Mouse (Mus musculus): ENCODE results near the gene Zbtb20. TPM values are rescaled to one million over a fixed set of nuclear protein-coding genes. Genes with fewer than 3 reads are reported as not detected.

Zbtb20 gene
- total and polyA plus RNA-seq, 3 experiments, result 31.1 to 199 (median 161) TPM

DNA sequence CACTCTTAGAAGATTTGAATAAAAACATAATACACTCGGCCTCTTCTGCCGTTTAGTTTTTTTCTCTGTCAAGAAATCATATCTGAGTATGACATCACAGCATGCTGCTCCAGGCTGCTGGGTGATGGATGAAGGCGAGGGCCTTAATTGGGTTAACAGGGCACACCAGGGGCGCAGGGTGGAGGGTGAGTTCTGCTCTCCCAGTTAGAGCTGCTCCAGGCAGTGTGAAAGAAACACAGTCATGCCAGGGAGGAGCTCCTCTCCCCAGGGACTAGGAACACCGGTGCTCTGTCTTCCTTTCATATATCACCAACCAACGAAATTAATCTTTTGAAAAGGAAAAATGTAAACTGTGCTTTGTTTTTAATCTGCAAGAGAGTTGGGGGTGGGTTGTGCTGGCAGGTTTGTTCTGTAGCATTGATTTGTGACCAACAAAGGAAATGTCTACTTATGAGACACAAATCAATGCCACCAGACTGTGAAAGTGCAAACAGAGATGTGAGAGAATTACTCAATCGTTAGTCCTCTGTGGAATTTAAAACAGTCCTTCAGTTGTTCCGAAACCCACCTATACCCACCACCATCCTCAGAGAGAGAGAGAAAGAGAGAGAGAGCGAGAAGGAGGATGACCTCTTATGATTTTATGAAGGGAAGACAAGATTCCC, 673.9 kb downstream of the Zbtb20 start:
- TF ChIP-seq EP300 (IDR thresholded peaks at IDR 0.05; ENCODE audit: insufficient read depth, low read depth, low read length) (no peak), POLR2A (IDR thresholded peaks at IDR 0.05; ENCODE audit: insufficient read depth, low read depth, low read length) (no peak), CTCF (IDR thresholded peaks at IDR 0.05) (no peak)
- Histone ChIP-seq H3K27me3 (ENCODE audit: control insufficient read depth, insufficient read depth, low read length) (no peaks in the 10 kb centered on the region), H3K79me2 (replicated peaks; ENCODE audit: control insufficient read depth, insufficient read depth, low read length) (no peaks in the 10 kb centered on the region; the same call in 1 of the 2 replicates), H3K27ac (peak overlapping the region; percentile 76), H3K4me3 (no peak overlapping the region), H3K36me3 (ENCODE audit: control insufficient read depth, insufficient read depth, low read length) (peaks cover 44% of the 10 kb centered on the region), H3K9ac (ENCODE audit: low read depth, low read length) (no peak overlapping the region), H3K4me1 (ENCODE audit: control insufficient read depth, insufficient read depth, low read length) (peaks cover 30% of the 10 kb centered on the region)
- DNase-seq, result no peak
- 51% methylated on average over 9 of the region's 9 CpGs for WGBS
- intact Hi-C loops (cut with DNase I), result loop anchor here (10.0 kb wide), 1 partner anchor 255 kb away; no protein-coding TSS in a partner anchor

DNA sequence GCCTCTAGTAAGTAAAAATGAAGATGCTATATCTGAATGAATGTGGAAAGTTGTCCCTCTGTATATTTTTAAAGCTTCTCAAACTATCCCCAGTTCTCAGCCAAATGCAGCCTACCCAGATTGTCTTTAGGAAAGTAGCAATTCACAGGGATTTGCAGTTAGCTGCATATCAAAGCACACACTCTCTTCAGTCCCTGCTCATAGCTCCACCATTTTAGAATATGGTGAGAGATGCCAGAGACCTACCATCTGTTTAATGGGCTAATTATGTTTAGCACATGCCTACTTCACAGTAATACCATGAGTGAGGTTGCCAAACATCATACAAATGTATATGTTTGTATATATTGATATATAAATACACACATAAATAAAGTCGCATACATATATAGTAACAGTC, 676.8 kb downstream of the Zbtb20 start:
- 93% methylated on average over 1 of the region's 1 CpGs for WGBS
- peaks cover 2% of the 10 kb centered on the region for H3K79me2 ChIP-seq (replicated peaks; ENCODE audit: control insufficient read depth, insufficient read depth, low read length)
- no peak overlapping the region for H3K27ac ChIP-seq
- TF ChIP-seq EP300 (IDR thresholded peaks at IDR 0.05; ENCODE audit: insufficient read depth, low read depth, low read length), result no peak
- TF ChIP-seq POLR2A (IDR thresholded peaks at IDR 0.05; ENCODE audit: insufficient read depth, low read depth, low read length), result no peak
- no peak for TF ChIP-seq CTCF (IDR thresholded peaks at IDR 0.05)
- peaks cover 43% of the 10 kb centered on the region for H3K36me3 ChIP-seq (ENCODE audit: control insufficient read depth, insufficient read depth, low read length)
- peaks cover 25% of the 10 kb centered on the region for H3K4me1 ChIP-seq (ENCODE audit: control insufficient read depth, insufficient read depth, low read length)
- no peak overlapping the region for H3K4me3 ChIP-seq
- H3K27me3 ChIP-seq (ENCODE audit: control insufficient read depth, insufficient read depth, low read length), result no peaks in the 10 kb centered on the region
- no peak overlapping the region for H3K9ac ChIP-seq (ENCODE audit: low read depth, low read length)
- intact Hi-C loops (cut with DNase I), result no loop called here
- no peak for DNase-seq

DNA sequence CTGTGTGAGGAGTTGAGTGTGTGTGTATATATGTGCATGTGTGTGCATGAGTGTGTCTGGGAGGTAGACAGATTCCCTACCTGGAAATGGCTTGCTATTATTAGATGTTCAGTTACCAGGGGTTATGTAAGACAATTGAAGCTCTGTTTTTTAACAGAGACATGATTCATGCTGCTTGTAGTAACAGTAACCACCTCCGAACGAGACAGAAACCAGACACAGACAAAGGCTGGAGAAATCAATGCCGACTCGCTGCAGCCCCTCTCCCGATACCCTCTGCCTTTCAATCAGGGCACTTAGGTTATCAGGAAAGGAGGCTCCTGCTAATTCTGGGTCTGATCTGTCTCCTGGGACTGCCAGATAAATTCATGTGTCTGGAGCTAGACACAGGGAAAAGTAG, 681.7 kb downstream of the Zbtb20 start:
- H3K27ac ChIP-seq, result peak overlapping the region; percentile 68
- DNase-seq, result no peak

DNA sequence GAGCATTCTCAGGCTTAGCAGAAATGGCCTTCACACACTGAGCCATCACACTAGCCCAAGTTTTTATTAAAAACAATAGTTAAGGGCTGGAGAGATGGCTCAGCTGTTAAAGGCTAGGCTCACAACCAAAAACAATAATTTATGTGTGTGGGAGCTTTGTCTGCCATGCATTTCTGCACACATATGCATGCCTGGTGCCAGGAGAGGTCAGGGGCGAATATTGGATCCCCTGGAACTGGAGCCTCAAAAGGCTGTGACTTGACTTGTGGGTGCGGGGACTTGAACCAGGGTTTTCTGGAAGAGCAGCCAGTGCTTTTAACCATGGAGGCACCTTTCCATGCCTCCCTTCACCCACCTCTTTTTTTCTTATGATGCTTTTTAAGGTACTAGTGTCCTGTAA, 685.6 kb downstream of the Zbtb20 start:
- no peak for DNase-seq
- Histone ChIP-seq H3K27ac (no peak overlapping the region), H3K4me1 (ENCODE audit: control insufficient read depth, insufficient read depth, low read length) (peaks cover 9% of the 10 kb centered on the region), H3K4me3 (no peak overlapping the region), H3K9ac (ENCODE audit: low read depth, low read length) (no peak overlapping the region), H3K79me2 (replicated peaks; ENCODE audit: control insufficient read depth, insufficient read depth, low read length) (peaks cover 4% of the 10 kb centered on the region), H3K27me3 (ENCODE audit: control insufficient read depth, insufficient read depth, low read length) (no peaks in the 10 kb centered on the region), H3K36me3 (ENCODE audit: control insufficient read depth, insufficient read depth, low read length) (peaks cover 20% of the 10 kb centered on the region)
- TF ChIP-seq CTCF (IDR thresholded peaks at IDR 0.05), result no peak
- no peak for TF ChIP-seq EP300 (IDR thresholded peaks at IDR 0.05; ENCODE audit: insufficient read depth, low read depth, low read length)
- TF ChIP-seq POLR2A (IDR thresholded peaks at IDR 0.05; ENCODE audit: insufficient read depth, low read depth, low read length), result no peak
- 94% methylated on average over 2 of the region's 2 CpGs for WGBS
- intact Hi-C loops (cut with DNase I), result no loop called here

More for the DNA sequence above, 681.7 kb downstream of the Zbtb20 start:
- Histone ChIP-seq H3K79me2 (replicated peaks; ENCODE audit: control insufficient read depth, insufficient read depth, low read length) (peaks cover 4% of the 10 kb centered on the region), H3K4me3 (peak overlapping the region; percentile 28; the same call in 1 of the 2 replicates), H3K4me1 (ENCODE audit: control insufficient read depth, insufficient read depth, low read length) (peaks cover 14% of the 10 kb centered on the region), H3K27me3 (ENCODE audit: control insufficient read depth, insufficient read depth, low read length) (no peaks in the 10 kb centered on the region), H3K36me3 (ENCODE audit: control insufficient read depth, insufficient read depth, low read length) (peaks cover 35% of the 10 kb centered on the region), H3K9ac (ENCODE audit: low read depth, low read length) (peak overlapping the region; percentile 61)
- TF ChIP-seq CTCF (IDR thresholded peaks at IDR 0.05) (no peak), POLR2A (IDR thresholded peaks at IDR 0.05; ENCODE audit: insufficient read depth, low read depth, low read length) (no peak), EP300 (IDR thresholded peaks at IDR 0.05; ENCODE audit: insufficient read depth, low read depth, low read length) (no peak)
- intact Hi-C loops (cut with DNase I), result no loop called here
- 16% methylated on average over 5 of the region's 5 CpGs for WGBS

DNA sequence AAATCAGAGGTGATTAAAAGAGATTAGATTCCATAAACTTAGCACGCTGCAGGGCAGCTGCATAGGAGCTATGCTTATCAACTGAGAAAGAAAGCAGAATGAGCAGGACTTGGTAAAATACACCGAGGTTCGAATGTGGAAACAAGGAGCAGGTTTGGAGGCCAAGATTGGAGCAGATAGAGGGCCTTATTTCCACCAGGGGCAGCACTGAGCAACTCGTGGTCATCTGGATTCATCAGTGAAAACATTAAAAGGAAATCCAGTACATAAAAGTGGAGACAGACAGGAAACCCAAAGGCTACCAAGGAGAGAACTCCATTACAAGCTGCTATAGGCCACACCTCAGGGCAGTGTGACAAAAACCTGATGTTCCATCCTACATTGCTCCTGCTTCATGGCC, 686.3 kb downstream of the Zbtb20 start:
- Histone ChIP-seq H3K36me3 (ENCODE audit: control insufficient read depth, insufficient read depth, low read length) (peaks cover 17% of the 10 kb centered on the region), H3K27me3 (ENCODE audit: control insufficient read depth, insufficient read depth, low read length) (no peaks in the 10 kb centered on the region), H3K27ac (no peak overlapping the region), H3K4me1 (ENCODE audit: control insufficient read depth, insufficient read depth, low read length) (peaks cover 7% of the 10 kb centered on the region), H3K79me2 (replicated peaks; ENCODE audit: control insufficient read depth, insufficient read depth, low read length) (peaks cover 4% of the 10 kb centered on the region), H3K9ac (ENCODE audit: low read depth, low read length) (no peak overlapping the region), H3K4me3 (no peak overlapping the region)
- intact Hi-C loops (cut with DNase I), result no loop called here
- TF ChIP-seq CTCF (IDR thresholded peaks at IDR 0.05) (peak; percentile 60), EP300 (IDR thresholded peaks at IDR 0.05; ENCODE audit: insufficient read depth, low read depth, low read length) (no peak), POLR2A (IDR thresholded peaks at IDR 0.05; ENCODE audit: insufficient read depth, low read depth, low read length) (no peak)
- no peak for DNase-seq
- 85% methylated on average over 4 of the region's 4 CpGs for WGBS

DNA sequence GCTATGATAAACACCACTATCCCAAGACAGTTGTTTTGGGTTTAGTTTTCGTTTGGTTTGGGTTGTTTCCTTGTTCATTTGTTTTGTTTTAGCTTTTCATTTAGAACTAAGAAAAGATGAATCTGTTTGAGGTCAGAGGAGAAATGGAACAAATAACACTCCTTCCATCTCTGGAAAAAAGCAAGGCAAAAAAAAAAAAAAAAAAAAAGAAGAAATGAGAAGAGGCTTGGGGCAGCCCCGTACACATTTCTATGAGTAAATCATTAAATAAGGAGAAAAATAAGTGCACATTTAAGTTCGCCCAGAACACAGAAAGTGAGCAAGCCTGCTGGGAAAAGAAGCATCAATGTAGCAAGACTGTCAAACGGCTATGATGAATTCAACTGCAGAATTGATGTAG, 690.2 kb downstream of the Zbtb20 start:
- Histone ChIP-seq H3K9ac (ENCODE audit: low read depth, low read length) (no peak overlapping the region), H3K4me3 (no peak overlapping the region), H3K27ac (no peak overlapping the region), H3K36me3 (ENCODE audit: control insufficient read depth, insufficient read depth, low read length) (peaks cover 6% of the 10 kb centered on the region; the same call in 1 of the 2 replicates), H3K79me2 (replicated peaks; ENCODE audit: control insufficient read depth, insufficient read depth, low read length) (peaks cover 4% of the 10 kb centered on the region), H3K4me1 (ENCODE audit: control insufficient read depth, insufficient read depth, low read length) (peaks cover 3% of the 10 kb centered on the region), H3K27me3 (ENCODE audit: control insufficient read depth, insufficient read depth, low read length) (no peaks in the 10 kb centered on the region)
- WGBS, result 82% methylated on average over 4 of the region's 4 CpGs
- intact Hi-C loops (cut with DNase I), result no loop called here
- no peak for DNase-seq
- TF ChIP-seq POLR2A (IDR thresholded peaks at IDR 0.05; ENCODE audit: insufficient read depth, low read depth, low read length) (no peak), CTCF (IDR thresholded peaks at IDR 0.05) (no peak), EP300 (IDR thresholded peaks at IDR 0.05; ENCODE audit: insufficient read depth, low read depth, low read length) (no peak)

All from heart, adult 2 months (tissue).